Mouse (Mus musculus) C2C12 (cell line): ENCODE data around the gene Pla1a.

Experiments used
- MAX ChIP-seq: IDR thresholded peaks from one replicate; pipeline ENCODE4 v1.6.1; 2011; ENCODE audit warnings: mild to moderate bottlenecking, control low read depth
- USF1 ChIP-seq: IDR thresholded peaks from one replicate; pipeline ENCODE4 v1.6.1; 2011; ENCODE audit warnings: low read depth, mild to moderate bottlenecking, control low read depth, moderate library complexity

GRCm38 (mm10) chr16:38376841-38377249 lies 56.1 kb downstream of the Pla1a start:
- TF ChIP-seq USF1, result no peak
- TF ChIP-seq MAX, result no peak
